Mouse (Mus musculus) MEL (cell line): ENCODE measurements at regions not wholly inside any gene's neighbourhood (a gene's known extent, or its start where the extent isn't known, plus 50 kb on each side); places are given as distances from the start of the nearest gene placed in this dataset.

Experiments used
- DNase-seq: peaks from one replicate; pipeline ENCODE4 v3.0.0; 2011; ENCODE audit warnings: low read depth, low spot score
- H3K27ac ChIP-seq: 2 replicates; pipeline ENCODE4 v1.5.1; 2012; ENCODE audit warnings: low read depth, mild to moderate bottlenecking, control low read depth, low read length, moderate library complexity; ENCODE audit not compliant: control insufficient read depth
- H3K27me3 ChIP-seq, 2 experiments: fragments of 150-350 bp in 1 of 2; sonication (generic) in 1 of 2; 2 replicates each; pipeline ENCODE4 v1.6.1; 2012; ENCODE audit warnings: low read length in 2 of 2, mild to moderate bottlenecking in 2 of 2, improper control_type of control experiment in 1 of 2, moderate library complexity in 1 of 2; ENCODE audit not compliant: insufficient read depth in 2 of 2, control insufficient read depth in 1 of 2
- H3K36me3 ChIP-seq, 2 experiments: 2 replicates each; pipeline ENCODE4 v1.6.1; 2012 to 2014; ENCODE audit warnings: low read length in 2 of 2, improper control_type of control experiment in 1 of 2, inconsistent platforms in 1 of 2, mild to moderate bottlenecking in 1 of 2; ENCODE audit not compliant: insufficient read depth in 2 of 2, control insufficient read depth in 1 of 2
- H3K4me1 ChIP-seq, 2 experiments: fragments of 150-350 bp in 1 of 2; sonication (generic) in 1 of 2; 2 replicates each; pipeline ENCODE4 v1.6.1; 2012; ENCODE audit warnings: low read length in 2 of 2, improper control_type of control experiment in 1 of 2, mild to moderate bottlenecking in 1 of 2; ENCODE audit not compliant: insufficient read depth in 2 of 2, control insufficient read depth in 1 of 2
- H3K4me3 ChIP-seq, 2 experiments: fragments of 150-350 bp in 1 of 2; sonication (generic) in 1 of 2; 2 replicates each; pipeline ENCODE4 v1.5.1; 2012; ENCODE audit warnings: low read depth in 2 of 2, low read length in 2 of 2, mild to moderate bottlenecking in 2 of 2, moderate library complexity in 2 of 2, control low read depth in 1 of 2, improper control_type of control experiment in 1 of 2; ENCODE audit not compliant: control insufficient read depth in 1 of 2, insufficient read depth in 1 of 2
- H3K79me2 ChIP-seq: 2 replicates; pipeline ENCODE4 v1.6.1; 2012; ENCODE audit warnings: mild to moderate bottlenecking, low read length, moderate library complexity; ENCODE audit not compliant: control insufficient read depth, poor library complexity, insufficient read depth
- H3K9ac ChIP-seq: 2 replicates; pipeline ENCODE4 v1.6.1; 2012; ENCODE audit warnings: low read depth, mild to moderate bottlenecking, control low read depth, low read length, moderate library complexity; ENCODE audit not compliant: control insufficient read depth, poor library complexity, severe bottlenecking
- H3K9me3 ChIP-seq: fragments of 150-350 bp; sonication (generic); replicated peaks from 2 replicates; pipeline ENCODE4 v1.6.1; 2012; ENCODE audit warnings: mild to moderate bottlenecking, low read length, improper control_type of control experiment, moderate library complexity; ENCODE audit not compliant: insufficient read depth
- BHLHE40 ChIP-seq: IDR thresholded peaks from 2 replicates; pipeline ENCODE4 v1.6.1; 2012; ENCODE audit warnings: low read depth, mild to moderate bottlenecking, inconsistent platforms, low read length, improper control_type of control experiment, borderline replicate concordance
- E2F4 ChIP-seq: IDR thresholded peaks from 2 replicates; pipeline ENCODE4 v1.6.1; 2011; ENCODE audit warnings: low read depth, low read length, improper control_type of control experiment, borderline replicate concordance
- ELF1 ChIP-seq: IDR thresholded peaks from 2 replicates; pipeline ENCODE4 v1.6.1; 2014; ENCODE audit warnings: low read depth, mild to moderate bottlenecking, inconsistent platforms, low read length, improper control_type of control experiment, moderate library complexity
- EP300 ChIP-seq, 2 experiments: IDR thresholded peaks; 2 replicates each; pipeline ENCODE4 v1.6.1; 2011; ENCODE audit warnings: improper control_type of control experiment in 2 of 2, low read length in 2 of 2, low read depth in 1 of 2, mild to moderate bottlenecking in 1 of 2
- ETS1 ChIP-seq: IDR thresholded peaks from 2 replicates; pipeline ENCODE4 v1.6.1; 2012; ENCODE audit warnings: low read depth, mild to moderate bottlenecking, inconsistent platforms, low read length, improper control_type of control experiment, moderate library complexity
- GABPA ChIP-seq: IDR thresholded peaks from 2 replicates; pipeline ENCODE4 v1.6.1; 2012; ENCODE audit warnings: low read depth, mild to moderate bottlenecking, inconsistent platforms, low read length, improper control_type of control experiment, moderate library complexity
- HCFC1 ChIP-seq: IDR thresholded peaks from 2 replicates; pipeline ENCODE4 v1.6.1; 2012; ENCODE audit warnings: low read depth, mild to moderate bottlenecking, inconsistent platforms, low read length, improper control_type of control experiment, moderate library complexity
- MAFK ChIP-seq: IDR thresholded peaks from 2 replicates; pipeline ENCODE4 v1.6.1; 2011; ENCODE audit warnings: low read depth, mild to moderate bottlenecking, low read length, improper control_type of control experiment, borderline replicate concordance
- MAZ ChIP-seq: IDR thresholded peaks from 2 replicates; pipeline ENCODE4 v1.6.1; 2012; ENCODE audit warnings: low read depth, mild to moderate bottlenecking, inconsistent platforms, low read length, improper control_type of control experiment
- MYC ChIP-seq: IDR thresholded peaks from 2 replicates; pipeline ENCODE4 v1.6.1; 2011; ENCODE audit warnings: low read depth, mild to moderate bottlenecking, low read length, improper control_type of control experiment, moderate library complexity
- POLR2A ChIP-seq, 2 experiments: IDR thresholded peaks; 2 replicates each; pipeline ENCODE4 v1.6.1; 2011 to 2012; ENCODE audit warnings: low read length in 2 of 2, mild to moderate bottlenecking in 2 of 2, control low read depth in 1 of 2, improper control_type of control experiment in 1 of 2, low read depth in 1 of 2, moderate library complexity in 1 of 2; ENCODE audit not compliant: control insufficient read depth in 1 of 2, insufficient read depth in 1 of 2, poor library complexity in 1 of 2
- POLR2AphosphoS5 ChIP-seq: IDR thresholded peaks from 2 replicates; pipeline ENCODE4 v1.6.1; 2012; ENCODE audit warnings: low read depth, borderline replicate concordance, mild to moderate bottlenecking, inconsistent platforms, low read length, moderate library complexity, mixed read lengths
- RAD21 ChIP-seq: IDR thresholded peaks from 2 replicates; pipeline ENCODE4 v1.6.1; 2011; ENCODE audit warnings: mild to moderate bottlenecking, low read depth, low read length, improper control_type of control experiment
- RCOR1 ChIP-seq: IDR thresholded peaks from 2 replicates; pipeline ENCODE4 v1.6.1; 2012; ENCODE audit warnings: low read depth, mild to moderate bottlenecking, inconsistent platforms, low read length, improper control_type of control experiment
- SIN3A ChIP-seq: IDR thresholded peaks from 2 replicates; pipeline ENCODE4 v1.6.1; 2012; ENCODE audit warnings: low read length, improper control_type of control experiment, inconsistent platforms
- TBP ChIP-seq: IDR thresholded peaks from 2 replicates; pipeline ENCODE4 v1.8.0; 2011; ENCODE audit warnings: low read depth, low read length, improper control_type of control experiment
- USF1 ChIP-seq: IDR thresholded peaks from 2 replicates; pipeline ENCODE4 v1.6.1; 2014; ENCODE audit warnings: low read depth, mild to moderate bottlenecking, inconsistent platforms, low read length, improper control_type of control experiment, moderate library complexity
- USF2 ChIP-seq, 2 experiments: IDR thresholded peaks; 2 replicates each; pipeline ENCODE4 v1.6.1; 2011 to 2012; ENCODE audit warnings: improper control_type of control experiment in 2 of 2, low read length in 2 of 2, borderline replicate concordance in 1 of 2, inconsistent platforms in 1 of 2, low read depth in 1 of 2, mild to moderate bottlenecking in 1 of 2; ENCODE audit not compliant: insufficient read depth in 1 of 2
- ZNF384 ChIP-seq: IDR thresholded peaks from 2 replicates; pipeline ENCODE4 v1.6.1; 2012; ENCODE audit warnings: low read depth, mild to moderate bottlenecking, inconsistent platforms, low read length, improper control_type of control experiment

DNA sequence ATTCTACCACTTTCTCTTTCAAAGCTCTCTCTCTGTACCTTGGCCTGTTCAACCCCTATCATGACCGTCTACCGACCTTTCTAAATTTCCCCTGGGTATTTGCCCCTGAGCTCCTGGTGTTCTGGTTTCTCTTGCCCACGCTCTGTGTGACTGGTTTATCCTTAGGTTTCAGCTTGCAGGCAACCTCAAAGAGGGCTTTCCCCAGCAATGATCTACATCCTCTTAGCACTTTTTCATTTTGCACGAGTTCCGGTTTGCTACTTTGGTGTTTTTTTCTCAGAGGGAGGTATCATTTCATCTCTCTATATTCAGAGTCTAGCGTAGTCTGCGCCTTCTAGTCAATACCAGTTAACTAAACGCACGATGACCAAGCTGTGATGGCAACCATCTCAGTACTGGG is 79.8 kb upstream of the Hmga2 start:
- H3K36me3 ChIP-seq: no peaks in the 10 kb centered on the region
- no peaks in the 10 kb centered on the region for H3K79me2 ChIP-seq
- no peaks in the 10 kb centered on the region for H3K27me3 ChIP-seq
- H3K9me3 ChIP-seq: no peaks in the 10 kb centered on the region
- no peak overlapping the region for H3K4me3 ChIP-seq
- no peak for DNase-seq
- H3K4me1 ChIP-seq: no peaks in the 10 kb centered on the region
- H3K27ac ChIP-seq: no peak overlapping the region
- TF ChIP-seq MYC (no peak), EP300 (IDR thresholded peaks at IDR 0.05; ENCODE audit: low read depth in 1 of 2, low read length in 2 of 2) (no peak), ZNF384 (no peak), GABPA (no peak), SIN3A (no peak), RAD21 (no peak), HCFC1 (no peak), ETS1 (no peak), POLR2AphosphoS5 (no peak), USF1 (no peak), MAFK (no peak), POLR2A (IDR thresholded peaks at IDR 0.05; ENCODE audit: control insufficient read depth in 1 of 2, insufficient read depth in 1 of 2, low read depth in 1 of 2, low read length in 2 of 2, poor library complexity in 1 of 2) (no peak), TBP (no peak)
- H3K9ac ChIP-seq: no peak overlapping the region

- no peak overlapping the region for H3K27ac ChIP-seq
- no peaks in the 10 kb centered on the region for H3K79me2 ChIP-seq
- H3K4me1 ChIP-seq: no peaks in the 10 kb centered on the region
- H3K36me3 ChIP-seq: no peaks in the 10 kb centered on the region
- TF ChIP-seq E2F4 (no peak), USF2 (IDR thresholded peaks at IDR 0.05; ENCODE audit: borderline replicate concordance in 1 of 2, insufficient read depth in 1 of 2, low read depth in 1 of 2, low read length in 2 of 2) (no peak), USF1 (no peak), SIN3A (no peak), GABPA (no peak), MAZ (no peak), ELF1 (no peak), TBP (no peak), RCOR1 (no peak), BHLHE40 (no peak)
- TF ChIP-seq, all 39 proteins: peak for 0
- H3K9ac ChIP-seq: no peak overlapping the region
- DNase-seq: no peak
- no peaks in the 10 kb centered on the region for H3K9me3 ChIP-seq
- no peak overlapping the region for H3K4me3 ChIP-seq
- no peaks in the 10 kb centered on the region for H3K27me3 ChIP-seq
Observed at GRCm38 (mm10) chr10:120553097-120553453, 76.8 kb upstream of the Hmga2 start.
